Mouse (Mus musculus): ENCODE data around the gene Tmem251.

Gene Tmem251

DNA sequence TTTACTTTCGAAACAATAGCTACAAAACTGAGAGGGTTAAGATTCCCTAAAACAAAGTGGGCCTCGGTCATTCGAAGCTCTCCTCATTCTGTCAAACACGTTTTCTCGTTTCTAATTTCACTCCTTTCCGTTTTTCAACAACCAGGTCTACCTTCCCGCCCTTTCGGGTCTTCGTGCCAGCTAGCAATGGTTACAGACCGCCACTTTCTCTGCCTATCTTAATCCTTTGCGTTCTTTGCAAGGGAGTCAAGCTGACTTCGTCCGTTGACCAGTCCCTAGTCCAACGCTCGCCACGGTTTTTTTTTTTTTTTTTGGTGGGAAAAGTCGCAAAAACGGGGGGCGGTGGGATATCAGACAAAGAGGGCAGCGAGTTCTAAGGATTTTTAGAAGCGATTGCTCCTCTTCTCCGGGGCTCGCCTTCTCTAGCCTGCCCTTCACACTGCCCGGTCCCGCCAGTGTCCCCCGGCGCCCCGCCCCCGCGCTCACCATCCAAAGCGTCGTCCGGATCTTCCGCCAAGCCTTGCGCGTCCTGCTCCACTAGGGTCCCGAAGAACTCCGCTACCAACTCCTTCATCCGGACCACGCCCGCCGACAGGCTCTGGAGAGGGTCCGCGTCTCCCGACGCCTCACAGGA, 13.6 kb downstream of the Tmem251 start:
- no peak for DNase-seq (ENCODE audit: low spot score)

DNA sequence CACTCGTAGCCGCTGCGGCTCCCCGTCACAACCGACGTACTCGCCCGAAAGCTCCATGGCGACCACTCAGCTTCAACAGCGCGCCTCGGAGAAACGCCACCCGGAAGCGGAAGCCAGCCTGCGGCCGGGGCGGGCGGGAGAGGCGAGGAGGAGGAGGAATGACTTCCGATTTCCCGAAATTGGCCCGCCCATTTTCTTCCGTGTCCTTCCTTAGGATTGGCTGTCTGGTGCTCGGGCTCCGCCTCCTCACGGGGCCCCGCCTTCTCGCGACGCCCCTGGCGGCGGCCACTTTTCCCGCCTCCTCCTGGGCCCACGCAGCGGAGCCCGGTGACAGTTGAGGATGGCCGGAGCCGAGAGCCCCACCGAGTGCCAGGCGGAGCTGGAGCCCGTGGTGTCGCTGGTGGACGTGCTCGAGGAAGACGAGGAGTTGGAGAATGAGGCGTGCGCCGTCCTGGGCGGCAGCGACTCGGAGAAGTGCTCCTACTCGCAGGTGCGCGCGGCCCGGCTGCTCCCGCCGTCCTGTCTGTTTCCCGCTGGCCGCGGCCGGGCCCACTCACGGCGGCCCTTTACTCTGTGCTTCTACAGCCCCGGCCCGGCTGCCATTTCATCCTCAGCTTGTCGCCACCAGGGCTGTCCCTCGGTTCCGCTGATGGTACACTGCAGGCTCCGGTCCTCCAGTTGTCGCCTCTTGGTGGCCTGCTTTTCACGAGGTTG, 14.3 kb downstream of the Tmem251 start, which contains the start of the genes Gm28051, Gon7 and Ubr7:
Gene Gm28051, minus strand, starts transcription at position 77 of the 714 bp plus-strand sequence.
Gene Gon7, minus strand, starts transcription at position 115 of the 714 bp plus-strand sequence.
Gene Ubr7, plus strand, starts transcription at position 279 of the 714 bp plus-strand sequence.
- peak; percentile 93 for DNase-seq (ENCODE audit: low spot score)

DNA sequence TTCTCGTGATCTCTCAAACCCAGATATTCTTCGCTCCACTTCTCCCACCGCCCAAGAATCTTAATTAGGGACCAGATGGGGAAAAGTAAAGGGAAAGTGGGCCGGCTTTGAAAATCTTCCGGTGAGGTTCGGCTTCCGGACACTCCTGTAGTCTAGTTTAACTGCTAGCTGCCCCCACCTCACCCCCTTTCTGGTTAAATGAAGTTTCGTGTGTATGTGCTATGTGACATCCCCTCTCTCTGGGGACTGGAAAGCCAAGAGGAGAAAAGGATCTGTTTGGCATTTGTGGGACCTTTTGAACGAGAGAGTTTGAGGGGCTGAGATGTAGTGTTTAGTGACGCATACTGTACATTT, 14.8 kb downstream of the Tmem251 start, which contains the start of gene Gm20604:
Gene Gm20604, minus strand, starts transcription at position 270 of the 354 bp plus-strand sequence.
- DNase-seq (ENCODE audit: low spot score), result no peak

DNA sequence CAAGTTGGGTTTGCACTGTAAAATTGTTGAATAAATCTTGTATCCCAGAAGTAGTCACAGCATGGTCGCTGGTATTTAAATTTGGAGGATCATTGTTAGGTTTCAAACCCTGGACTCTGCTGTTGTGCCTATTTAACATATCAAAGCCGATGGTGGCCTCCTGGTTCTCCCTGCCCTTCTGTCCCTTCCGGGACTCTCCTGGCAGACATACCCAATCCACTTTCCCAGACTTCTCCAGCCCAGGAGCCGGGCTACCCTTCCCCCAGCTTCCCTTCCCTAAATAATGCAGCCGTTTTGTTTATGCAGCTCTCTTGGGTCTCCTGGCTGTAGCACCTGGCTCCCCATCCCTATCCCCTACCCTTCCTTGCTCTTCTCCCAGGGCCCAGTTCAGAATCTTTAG, 15.4 kb downstream of the Tmem251 start:
- DNase-seq (ENCODE audit: low spot score), result no peak

DNA sequence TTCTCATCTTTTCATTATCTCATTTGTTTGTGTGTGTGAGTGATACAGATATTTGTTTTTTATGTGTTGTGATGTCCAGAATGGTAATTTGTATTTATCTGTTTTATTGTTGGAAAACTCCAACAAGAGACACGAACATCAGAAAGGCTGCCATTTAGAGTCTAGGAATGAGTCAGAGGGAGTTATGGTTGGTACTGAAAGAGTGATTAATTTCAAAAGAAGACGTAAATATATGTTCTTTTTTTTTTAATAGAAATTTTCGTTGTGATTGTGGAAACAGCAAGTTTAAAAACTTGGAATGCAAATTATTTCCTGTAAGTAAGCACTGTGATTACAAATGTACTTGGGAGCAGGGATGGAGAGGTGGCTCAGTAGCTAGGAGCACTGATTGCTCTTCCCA, 18.1 kb downstream of the Tmem251 start:
- DNase-seq (ENCODE audit: low spot score), result no peak

DNA sequence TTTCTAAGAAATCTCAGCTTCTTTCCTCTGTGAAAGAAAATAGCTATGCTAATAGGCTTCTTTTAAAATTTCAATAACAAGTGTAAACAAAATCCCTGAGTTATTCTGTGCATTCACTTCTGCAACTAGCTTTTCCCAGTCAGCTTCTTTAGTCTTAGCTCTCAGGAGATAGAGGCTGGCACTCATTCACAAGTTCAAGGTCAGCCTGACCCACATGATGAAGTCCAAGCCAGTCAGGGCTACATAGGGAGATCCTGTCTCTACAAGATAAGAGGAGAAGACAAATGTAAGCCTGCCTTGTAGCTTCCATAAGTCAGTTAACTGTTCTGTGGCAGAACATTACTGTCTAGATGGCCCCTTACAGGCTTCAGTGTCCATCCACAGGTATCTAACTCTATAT, 20.1 kb downstream of the Tmem251 start:
- DNase-seq (ENCODE audit: low spot score), result no peak

DNA sequence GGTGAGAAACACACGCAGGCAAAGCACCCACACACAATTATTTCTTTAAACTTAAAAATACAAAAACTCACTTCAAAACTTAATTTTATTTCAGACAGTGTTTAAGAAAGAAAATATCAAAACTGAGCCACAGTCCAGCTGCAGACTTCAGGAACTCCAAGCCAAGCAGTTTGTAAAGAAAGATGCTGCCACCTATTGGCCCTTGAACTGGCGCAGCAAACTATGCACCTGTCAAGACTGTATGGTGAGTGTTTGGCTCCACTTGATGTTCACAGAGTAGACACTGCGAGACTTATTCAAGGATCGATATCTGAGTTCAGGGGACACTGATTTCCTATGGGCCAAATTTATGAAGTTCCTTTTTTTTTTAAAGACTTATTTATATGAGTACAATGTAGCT, 25.4 kb downstream of the Tmem251 start:
- DNase-seq (ENCODE audit: low spot score), result no peak

DNA sequence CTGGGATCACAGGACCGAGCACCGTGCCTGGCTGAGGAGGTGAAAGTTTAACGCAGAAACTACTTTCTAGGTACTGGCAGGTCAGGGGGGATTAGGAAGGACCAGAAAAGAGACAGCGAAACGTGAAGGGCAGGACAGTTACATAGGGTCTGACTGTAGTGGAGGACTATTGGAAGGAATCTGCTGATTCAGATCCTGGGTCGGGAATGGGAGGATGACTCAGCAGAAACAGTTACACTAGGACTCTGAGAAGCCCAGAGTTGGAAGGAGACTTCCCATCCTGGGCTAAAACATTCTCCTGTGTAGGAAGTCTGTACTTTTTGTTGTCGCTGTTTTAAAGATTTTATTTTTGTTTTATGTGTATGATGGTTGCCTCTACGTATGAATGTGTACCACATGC, 28.0 kb downstream of the Tmem251 start:
- no peak for DNase-seq (ENCODE audit: low spot score)

DNA sequence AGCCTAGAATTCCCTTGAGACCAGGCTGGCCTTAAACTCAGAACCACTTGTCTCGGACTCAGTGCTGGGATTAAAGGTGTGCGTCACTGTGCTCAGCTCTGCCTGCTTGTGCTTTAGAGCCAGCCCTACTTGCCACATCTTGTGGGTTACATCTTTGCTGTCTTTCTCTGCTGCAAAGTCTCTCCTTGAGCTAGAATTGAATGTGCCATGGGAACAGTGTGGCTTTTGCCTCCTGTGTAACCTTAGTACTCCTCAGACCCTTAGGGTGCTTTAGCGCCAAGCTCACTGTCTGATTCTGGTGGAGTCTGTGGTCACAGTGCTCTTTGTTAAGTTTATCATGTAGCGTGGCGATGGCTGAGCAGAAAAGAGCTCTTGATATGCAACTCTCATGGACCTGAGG, 29.1 kb downstream of the Tmem251 start:
- no peak for DNase-seq (ENCODE audit: low spot score)

DNA sequence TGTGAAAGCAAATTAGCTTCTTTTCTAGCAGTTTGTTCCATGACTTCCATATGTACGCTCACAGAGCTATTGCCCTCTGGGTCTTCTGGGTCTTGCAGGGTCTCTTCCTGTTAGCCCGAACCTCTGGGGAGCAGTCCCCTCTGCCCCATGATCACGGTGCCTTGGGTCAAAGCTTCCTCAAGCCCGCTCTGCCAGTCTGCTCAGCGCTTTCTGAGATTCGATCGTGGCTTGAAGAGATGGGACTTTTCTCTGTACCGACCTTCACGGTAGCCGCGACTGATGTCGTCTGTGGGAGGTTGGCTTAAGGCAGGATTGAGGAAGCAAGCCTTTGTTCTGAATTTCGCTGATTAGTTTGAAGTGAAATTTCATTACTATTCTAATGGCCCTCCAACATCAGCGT, 32.5 kb downstream of the Tmem251 start:
- DNase-seq (ENCODE audit: low spot score), result no peak

DNA sequence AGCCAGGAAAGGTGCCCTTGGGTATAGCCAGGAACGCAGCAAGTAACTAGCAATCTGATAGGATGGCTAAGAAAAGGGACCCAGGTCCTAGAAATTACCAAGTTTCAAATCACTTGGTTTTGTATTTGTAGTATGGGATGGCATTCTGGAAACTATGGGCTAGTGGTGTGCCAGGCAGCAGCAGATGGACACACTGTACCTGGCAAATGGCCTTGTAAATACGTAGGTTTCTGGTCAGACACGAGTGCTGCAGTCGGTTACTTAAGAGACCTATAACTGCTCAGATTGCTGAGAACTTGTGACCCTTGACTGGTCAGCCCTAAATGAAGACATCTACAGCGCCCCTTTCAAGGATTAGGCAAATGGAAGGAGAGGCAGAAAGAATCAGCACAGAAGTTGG, 34.6 kb downstream of the Tmem251 start:
- no peak for DNase-seq (ENCODE audit: low spot score)

DNA sequence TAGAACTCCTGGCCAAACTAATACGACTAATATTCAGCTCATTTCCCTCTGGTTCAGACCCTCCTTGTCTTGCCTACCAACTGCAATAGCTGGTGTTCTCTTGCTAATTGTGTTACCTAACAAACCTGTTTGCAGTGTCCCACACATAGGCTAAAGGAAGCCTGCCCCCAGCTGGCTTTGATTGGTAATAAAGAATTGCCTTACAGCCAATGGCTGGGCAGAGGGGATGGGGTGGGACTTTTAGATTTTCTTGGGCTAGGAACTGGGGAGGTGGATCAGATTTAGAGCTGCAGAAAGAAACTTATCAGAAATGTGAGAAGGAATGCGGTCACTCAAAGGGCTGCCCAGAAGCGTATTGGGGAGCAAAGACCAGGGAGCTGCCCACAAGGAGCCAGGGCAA, 35.9 kb downstream of the Tmem251 start:
- DNase-seq (ENCODE audit: low spot score), result no peak

DNA sequence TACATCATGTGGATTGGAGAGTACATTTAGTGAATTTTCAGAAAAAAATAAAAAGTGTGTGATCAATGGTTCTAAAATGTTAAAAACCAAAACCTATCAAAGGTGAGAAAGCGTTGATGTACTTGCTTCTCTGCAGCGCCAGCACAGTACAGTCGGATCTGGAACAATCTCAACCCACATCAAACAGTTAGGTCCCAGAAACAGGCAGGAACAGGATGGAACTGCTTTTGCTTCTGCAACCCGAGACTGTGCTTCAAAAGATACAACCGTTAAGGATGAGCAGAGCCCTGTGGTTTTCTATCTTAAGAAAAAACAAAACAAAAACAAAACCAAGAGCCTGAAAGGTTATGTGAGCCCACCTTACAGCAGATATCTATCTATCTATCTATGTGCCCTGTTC, 39.3 kb downstream of the Tmem251 start:
- DNase-seq (ENCODE audit: low spot score), result no peak

DNA sequence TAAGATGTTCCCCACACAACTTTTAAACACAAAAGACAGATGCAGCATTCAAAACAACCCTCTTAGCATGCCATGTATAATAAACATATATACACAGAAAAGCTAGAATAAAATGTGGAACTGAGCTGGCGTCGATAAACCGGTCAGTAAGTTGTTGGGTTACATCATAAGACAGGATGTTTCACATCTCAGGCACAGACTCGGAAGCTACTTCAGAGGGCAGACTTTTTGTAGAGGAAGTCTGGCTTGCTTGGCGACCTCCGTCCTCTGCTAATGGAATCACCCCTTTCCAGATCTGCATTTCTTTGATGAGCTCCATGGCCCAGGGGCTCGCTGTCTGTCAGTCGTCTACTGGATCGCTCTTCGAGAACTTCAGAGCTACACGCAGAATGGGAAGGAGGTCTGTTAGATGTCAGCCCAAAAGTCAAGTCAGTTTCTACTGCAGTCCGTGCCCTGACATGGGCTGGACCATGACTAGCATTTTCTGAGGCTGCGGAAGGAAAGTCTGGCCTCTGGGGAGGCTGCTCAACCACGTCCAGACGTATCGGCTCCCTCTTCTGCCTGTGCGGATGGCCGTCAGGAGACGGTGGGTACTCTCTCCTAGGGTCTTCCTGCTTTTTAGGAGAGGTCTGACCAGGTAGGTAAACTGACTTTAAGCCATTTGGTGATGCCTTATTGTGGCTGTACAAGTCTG, 41.5 kb downstream of the Tmem251 start:
- DNase-seq (ENCODE audit: low spot score), result no peak

DNA sequence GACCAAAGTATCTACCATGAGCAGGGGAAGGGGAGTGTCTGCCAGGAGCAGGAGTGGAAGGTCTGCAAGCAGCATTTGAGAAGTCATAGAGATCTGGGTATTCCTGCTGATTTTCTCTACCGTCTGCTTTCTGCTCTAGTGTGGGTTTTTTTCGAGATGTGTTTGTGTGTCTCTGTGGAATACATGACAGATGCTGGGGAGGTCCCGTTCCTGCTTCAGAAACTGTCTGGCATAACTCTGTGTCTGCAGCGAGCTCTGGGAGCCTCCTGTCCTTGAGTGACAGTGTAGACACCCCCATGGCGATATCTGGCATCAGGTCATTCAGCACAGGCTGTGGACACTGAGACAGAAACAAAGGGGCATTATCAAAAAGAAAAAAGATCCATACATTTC, 42.0 kb downstream of the Tmem251 start:
- no peak for DNase-seq (ENCODE audit: low spot score)

DNA sequence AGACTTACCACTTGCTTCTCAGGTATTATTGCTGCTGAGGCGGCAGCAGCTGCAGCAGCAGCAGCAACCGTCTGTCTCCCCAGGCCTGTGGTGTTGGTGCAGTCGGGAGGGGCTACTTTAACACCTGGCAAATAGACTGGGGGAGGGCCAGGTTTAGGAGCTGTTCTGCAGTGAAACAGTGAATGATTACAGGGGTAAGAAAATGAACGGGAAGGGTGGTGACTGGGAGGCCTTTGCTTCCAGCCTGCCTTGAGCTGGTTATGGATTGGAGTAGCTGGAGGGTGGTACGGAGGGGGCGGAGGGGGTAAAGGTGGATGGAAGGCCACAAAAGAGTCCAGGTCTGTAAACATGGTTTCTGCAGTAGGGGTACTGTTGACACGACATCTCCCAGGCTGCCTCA, 44.4 kb downstream of the Tmem251 start:
- DNase-seq (ENCODE audit: low spot score), result no peak

Measured in spleen, adult 12 weeks (tissue).